ENCODE assay signal across 12 mouse cellular contexts in genomic region chr3:81933348-81933747, GRCm38 (mm10). TPM values are rescaled to one million over a fixed set of nuclear protein-coding genes. Genes with fewer than 3 reads are reported as not detected.
DNase-seq lines count a peak whose midpoint lies in the region; ATAC-seq and TF ChIP-seq lines count a peak whose summit lies in the region.
"Had no signal": no experiment of that assay in that cellular context is flagged by ENCODE, and none has a peak within 500 bp of the region (broad histone marks: within the 10 kb centered on the region; RNA-seq: fewer than 3 reads in every experiment).

No protein-coding gene starts in this region.

- ATAC-seq in hindbrain, embryonic 15.5 days (ENCODE audit: low FRiP score, low read depth), result no peak
- no peak for ATAC-seq in hindbrain, embryonic 11.5 days (ENCODE audit: low FRiP score)
- no peak for ATAC-seq in lung, embryonic 16.5 days (ENCODE audit: low read depth)
- ATAC-seq in forebrain, embryonic 14.5 days, result no peak

- no peaks in the 10 kb centered on the region for H3K79me2 ChIP-seq in myocyte (ENCODE audit: control insufficient read depth, insufficient read depth)

- no peak for TF ChIP-seq POLR2A in bone marrow macrophage, adult 2 months (IDR thresholded peaks at IDR 0.05; ENCODE audit: borderline replicate concordance, low read depth, low read length)
- TF ChIP-seq POLR2A in myocyte (IDR thresholded peaks at IDR 0.05; ENCODE audit: insufficient read length, low read depth), result no peak

- no peak for DNase-seq in hindbrain, embryonic 11.5 days (ENCODE audit: low spot score)
- DNase-seq in lung, postnatal 14 days, result no peak
- DNase-seq in forebrain, embryonic 14.5 days (ENCODE audit: low spot score), result no peak
- no peak for DNase-seq in embryo, embryonic 11 days

- no peak for TF ChIP-seq CTCF in bone marrow macrophage, adult 2 months (IDR thresholded peaks at IDR 0.05; ENCODE audit: low read depth, low read length)

- no peak overlapping the region for H3K4me3 ChIP-seq in hindbrain, embryonic 15.5 days
- H3K4me3 ChIP-seq in hindbrain, embryonic 11.5 days (ENCODE audit: low read depth, low read length), result no peak overlapping the region
- H3K4me3 ChIP-seq in lung, embryonic 16.5 days (ENCODE audit: low read length), result no peak overlapping the region
- peak overlapping the region; percentile 99; the same call in 1 of the 2 replicates for H3K4me3 ChIP-seq in bone marrow macrophage, adult 2 months (ENCODE audit: insufficient read depth, low read length)
- peak overlapping the region; percentile 40 for H3K4me3 ChIP-seq in myocyte
- no peak overlapping the region for H3K4me3 ChIP-seq in forebrain, embryonic 14.5 days (ENCODE audit: low read depth, low read length)

- no peak overlapping the region for H3K9ac ChIP-seq in hindbrain, embryonic 15.5 days
- H3K9ac ChIP-seq in hindbrain, embryonic 11.5 days (ENCODE audit: low read depth, low read length), result no peak overlapping the region
- no peak overlapping the region for H3K9ac ChIP-seq in lung, embryonic 16.5 days (ENCODE audit: low read length)
- H3K9ac ChIP-seq in forebrain, embryonic 14.5 days (ENCODE audit: low read length), result no peak overlapping the region

- WGBS in hindbrain, embryonic 15.5 days, result 78% methylated on average over 4 of the region's 4 CpGs
- 83% methylated on average over 4 of the region's 4 CpGs for WGBS in hindbrain, embryonic 11.5 days
- WGBS in lung, embryonic 16.5 days, result 76% methylated on average over 4 of the region's 4 CpGs
- WGBS in forebrain, embryonic 14.5 days, result 84% methylated on average over 4 of the region's 4 CpGs

- H3ac ChIP-seq in myocyte (ENCODE audit: control insufficient read depth, insufficient read length), result no peak overlapping the region

- H3K36me3 ChIP-seq in hindbrain, embryonic 15.5 days, result no peaks in the 10 kb centered on the region
- no peaks in the 10 kb centered on the region for H3K36me3 ChIP-seq in hindbrain, embryonic 11.5 days (ENCODE audit: control insufficient read depth, insufficient read depth, low read length)
- H3K36me3 ChIP-seq in lung, embryonic 16.5 days (ENCODE audit: control insufficient read depth, insufficient read depth, low read length), result no peaks in the 10 kb centered on the region
- H3K36me3 ChIP-seq in myocyte (ENCODE audit: control insufficient read depth, insufficient read depth), result no peaks in the 10 kb centered on the region
- H3K36me3 ChIP-seq in forebrain, embryonic 14.5 days (ENCODE audit: control insufficient read depth, insufficient read depth, low read length), result no peaks in the 10 kb centered on the region
- H3K36me3 ChIP-seq: limb, embryonic 13.5 days; midbrain, embryonic 12.5 days had no signal

- no peak overlapping the region for H3K27ac ChIP-seq in hindbrain, embryonic 15.5 days (replicated peaks)
- H3K27ac ChIP-seq in hindbrain, embryonic 11.5 days (ENCODE audit: low read depth, low read length), result no peak overlapping the region
- H3K27ac ChIP-seq in lung, embryonic 16.5 days (ENCODE audit: low read length), result no peak overlapping the region
- no peak overlapping the region for H3K27ac ChIP-seq in bone marrow macrophage, adult 2 months (ENCODE audit: insufficient read depth, low read depth, low read length)
- no peak overlapping the region for H3K27ac ChIP-seq in forebrain, embryonic 14.5 days (ENCODE audit: low read depth, low read length)

- H3K4me1 ChIP-seq in hindbrain, embryonic 15.5 days (replicated peaks), result no peaks in the 10 kb centered on the region
- no peaks in the 10 kb centered on the region for H3K4me1 ChIP-seq in hindbrain, embryonic 11.5 days (replicated peaks; ENCODE audit: control insufficient read depth, insufficient read depth, low read length)
- peaks cover 10% of the 10 kb centered on the region for H3K4me1 ChIP-seq in lung, embryonic 16.5 days (replicated peaks; ENCODE audit: control insufficient read depth, insufficient read depth, low read length)
- H3K4me1 ChIP-seq in bone marrow macrophage, adult 2 months (ENCODE audit: control insufficient read depth, insufficient read depth, low read length), result peaks cover 14% of the 10 kb centered on the region
- H3K4me1 ChIP-seq in forebrain, embryonic 14.5 days (ENCODE audit: control insufficient read depth, insufficient read depth, low read length), result no peaks in the 10 kb centered on the region
- H3K4me1 ChIP-seq: limb, embryonic 13.5 days had no signal

- H3K4me2 ChIP-seq in hindbrain, embryonic 15.5 days, result peak overlapping the region; percentile 79
- no peak overlapping the region for H3K4me2 ChIP-seq in hindbrain, embryonic 11.5 days (replicated peaks; ENCODE audit: low read depth, low read length)
- peak overlapping the region; percentile 61 for H3K4me2 ChIP-seq in lung, embryonic 16.5 days (ENCODE audit: low read depth, low read length)
- H3K4me2 ChIP-seq in myocyte (ENCODE audit: low read depth), result peak overlapping the region; percentile 63
- H3K4me2 ChIP-seq in forebrain, embryonic 14.5 days (ENCODE audit: low read length), result no peak overlapping the region

- H3K27me3 ChIP-seq in hindbrain, embryonic 15.5 days, result no peaks in the 10 kb centered on the region
- H3K27me3 ChIP-seq in hindbrain, embryonic 11.5 days (ENCODE audit: control insufficient read depth, insufficient read depth, low read length), result no peaks in the 10 kb centered on the region
- no peaks in the 10 kb centered on the region for H3K27me3 ChIP-seq in lung, embryonic 16.5 days (ENCODE audit: control insufficient read depth, insufficient read depth, low read depth, low read length)
- H3K27me3 ChIP-seq in myocyte (ENCODE audit: control insufficient read depth, insufficient read depth, insufficient read length), result no peaks in the 10 kb centered on the region
- no peaks in the 10 kb centered on the region for H3K27me3 ChIP-seq in forebrain, embryonic 14.5 days (replicated peaks; ENCODE audit: control insufficient read depth, insufficient read depth, low read length)
- H3K27me3 ChIP-seq: limb, embryonic 13.5 days; midbrain, embryonic 12.5 days had no signal

- H3K9me3 ChIP-seq in hindbrain, embryonic 15.5 days, result no peaks in the 10 kb centered on the region
- H3K9me3 ChIP-seq in hindbrain, embryonic 11.5 days (ENCODE audit: control insufficient read depth, low read length), result no peaks in the 10 kb centered on the region
- no peaks in the 10 kb centered on the region for H3K9me3 ChIP-seq in lung, embryonic 16.5 days (ENCODE audit: control insufficient read depth, low read length)
- H3K9me3 ChIP-seq in forebrain, embryonic 14.5 days (replicated peaks; ENCODE audit: control insufficient read depth, low read length), result no peaks in the 10 kb centered on the region
- H3K9me3 ChIP-seq: limb, embryonic 13.5 days; midbrain, embryonic 12.5 days had no signal

TF ChIP-seq in myocyte, 11 proteins besides CTCF, POLR2A, EP300 and RAD21:
- no peak for TF ChIP-seq CEBPB (IDR thresholded peaks at IDR 0.05; ENCODE audit: insufficient read depth, poor library complexity, severe bottlenecking)
- no peak for TF ChIP-seq MYOG (IDR thresholded peaks at IDR 0.05; ENCODE audit: control insufficient read depth in 1 of 3, insufficient read depth in 1 of 3, insufficient read length in 2 of 3, low read depth in 2 of 3)
- TF ChIP-seq TCF12 (IDR thresholded peaks at IDR 0.05; ENCODE audit: insufficient read depth, poor library complexity, severe bottlenecking), result no peak

RNA-seq across cellular contexts. Expression of gene Ctso, which starts 0.9 kb away (rescaled TPM):
- polyA plus RNA-seq in hindbrain, embryonic 15.5 days (2015; fragmentation: Nextera tagmentation; extraction: Ambion mirVana), result 10.1 and 10.3 TPM in 2 replicates
- 10.4 and 11.2 TPM in 2 replicates for polyA plus RNA-seq in hindbrain, embryonic 11.5 days (2014; fragmentation: Nextera tagmentation; extraction: Ambion mirVana)
- polyA plus RNA-seq in lung, embryonic 16.5 days (2015; fragmentation: Nextera tagmentation; extraction: Ambion mirVana), result 32.6 and 34.3 TPM in 2 replicates
- polyA plus RNA-seq in bone marrow macrophage, adult 2 months (2012; ENCODE audit: insufficient read depth, insufficient read length, missing spikeins), result 43.1 and 44.6 TPM in 2 replicates
- polyA plus RNA-seq in myocyte (2012; fragmentation: generic; extraction: Trizol), result 2.9 TPM
- polyA plus RNA-seq in forebrain, embryonic 14.5 days (2014; fragmentation: Nextera tagmentation; extraction: Ambion mirVana), result 8.9 and 9.0 TPM in 2 replicates

RNA-seq across cellular contexts. Expression of gene Tdo2, which starts 42.7 kb away (rescaled TPM):
- polyA plus RNA-seq in hindbrain, embryonic 15.5 days (2015; fragmentation: Nextera tagmentation; extraction: Ambion mirVana), result 0.18 and 0.29 TPM in 2 replicates
- polyA plus RNA-seq in hindbrain, embryonic 11.5 days (2014; fragmentation: Nextera tagmentation; extraction: Ambion mirVana), result 0.05 TPM in 1 of 2 replicates, not detected in the other
- 1.9 and 2.6 TPM in 2 replicates for polyA plus RNA-seq in lung, embryonic 16.5 days (2015; fragmentation: Nextera tagmentation; extraction: Ambion mirVana)
- not detected in 2 replicates for polyA plus RNA-seq in bone marrow macrophage, adult 2 months (2012; ENCODE audit: insufficient read depth, insufficient read length, missing spikeins)
- polyA plus RNA-seq in myocyte (2012; fragmentation: generic; extraction: Trizol), result not detected
- polyA plus RNA-seq in forebrain, embryonic 14.5 days (2014; fragmentation: Nextera tagmentation; extraction: Ambion mirVana), result 0.71 and 1.5 TPM in 2 replicates
- polyA plus RNA-seq: midbrain, embryonic 12.5 days had no signal

RNA-seq across cellular contexts. Expression of gene Asic5, which starts 48.7 kb away (rescaled TPM):
- polyA plus RNA-seq in hindbrain, embryonic 15.5 days (2015; fragmentation: Nextera tagmentation; extraction: Ambion mirVana), result not detected in 2 replicates
- not detected in 2 replicates for polyA plus RNA-seq in hindbrain, embryonic 11.5 days (2014; fragmentation: Nextera tagmentation; extraction: Ambion mirVana)
- not detected in 2 replicates for polyA plus RNA-seq in lung, embryonic 16.5 days (2015; fragmentation: Nextera tagmentation; extraction: Ambion mirVana)
- polyA plus RNA-seq in bone marrow macrophage, adult 2 months (2012; ENCODE audit: insufficient read depth, insufficient read length, missing spikeins), result not detected in 2 replicates
- polyA plus RNA-seq in myocyte (2012; fragmentation: generic; extraction: Trizol), result not detected
- not detected in 2 replicates for polyA plus RNA-seq in forebrain, embryonic 14.5 days (2014; fragmentation: Nextera tagmentation; extraction: Ambion mirVana)
- polyA plus RNA-seq: heart, embryonic 16.5 days; limb, embryonic 13.5 days; midbrain, embryonic 12.5 days; neural tube, embryonic 14.5 days had no signal

Comparison
In these comparisons a context has a peak if more than half of its experiments do, and no peak if none do; other contexts are left out.
1. H3K4me2 ChIP-seq: peak in hindbrain, embryonic 15.5 days (single experiment), lung, embryonic 16.5 days (single experiment) and myocyte (single experiment); none in hindbrain, embryonic 11.5 days (single experiment) and forebrain, embryonic 14.5 days (single experiment).
2. H3K4me3 ChIP-seq: peak in bone marrow macrophage, adult 2 months (single experiment) and myocyte (single experiment); none in hindbrain, embryonic 15.5 days (single experiment), hindbrain, embryonic 11.5 days (single experiment), lung, embryonic 16.5 days (single experiment) and forebrain, embryonic 14.5 days (single experiment).